Mouse (Mus musculus) cortical plate, adult 2 months (tissue): ENCODE results near the gene Cxxc4. TPM values are rescaled to one million over a fixed set of nuclear protein-coding genes. Genes with fewer than 3 reads are reported as not detected.

Experiments used
- H3K27ac ChIP-seq: fragments of 200-500 bp; 2 replicates; pipeline ENCODE4 v1.5.1; 2012; ENCODE audit warnings: low read length, control low read depth, inconsistent platforms; ENCODE audit not compliant: insufficient read depth
- H3K4me1 ChIP-seq: fragments of 200-500 bp; 2 replicates; pipeline ENCODE4 v1.6.1; 2011; ENCODE audit warnings: low read length; ENCODE audit not compliant: control insufficient read depth, insufficient read depth
- H3K4me3 ChIP-seq: fragments of 200-500 bp; 2 replicates; pipeline ENCODE4 v1.5.1; 2011; ENCODE audit warnings: mild to moderate bottlenecking, low read length, control low read depth; ENCODE audit not compliant: insufficient read depth
- CTCF ChIP-seq: fragments of 200-500 bp; IDR thresholded peaks from 2 replicates; pipeline ENCODE4 v1.5.1; 2011; ENCODE audit warnings: mild to moderate bottlenecking, control low read depth, low read length; ENCODE audit not compliant: insufficient read depth; ENCODE audit errors: extremely low read depth
- POLR2A ChIP-seq: fragments of 200-500 bp; IDR thresholded peaks from 2 replicates; pipeline ENCODE4 v1.6.1; 2011; ENCODE audit warnings: mild to moderate bottlenecking, low read length, control low read depth; ENCODE audit not compliant: insufficient read depth; ENCODE audit errors: extremely low read depth
- polyA plus RNA-seq: library from polyadenylated mRNA; depleted of rRNA; stranded (reverse); fragments of >200 nt; gene quantifications from 2 replicates; pipeline ENCODE4 v1.2.3, GENCODE M21; 2012

Cxxc4 gene
- polyA plus RNA-seq, 1 experiment, result 12.6 TPM

- Histone ChIP-seq H3K27ac (no peak overlapping the region), H3K4me1 (peaks cover 2% of the 10 kb centered on the region; the same call in 1 of the 2 replicates), H3K4me3 (no peak overlapping the region)
- TF ChIP-seq POLR2A (no peak), CTCF (no peak)
Observed at GRCm38 (mm10) chr3:134306507-134306906, 70.2 kb downstream of the Cxxc4 start.

GRCm38 (mm10) chr3:134307801-134308200, 71.5 kb downstream of the Cxxc4 start:
- H3K27ac ChIP-seq, result no peak overlapping the region
- TF ChIP-seq POLR2A (no peak), CTCF (no peak)
- peaks cover 2% of the 10 kb centered on the region; the same call in 1 of the 2 replicates for H3K4me1 ChIP-seq
- no peak overlapping the region for H3K4me3 ChIP-seq
